Mouse (Mus musculus): Measurements from ENCODE around the gene Zfp781.
"Not testable (repeated sequence)": the region's sequence is repeated elsewhere in the genome, so short reads cannot be mapped to it uniquely, and the experiment has no call there.

Zfp781 gene

DNA sequence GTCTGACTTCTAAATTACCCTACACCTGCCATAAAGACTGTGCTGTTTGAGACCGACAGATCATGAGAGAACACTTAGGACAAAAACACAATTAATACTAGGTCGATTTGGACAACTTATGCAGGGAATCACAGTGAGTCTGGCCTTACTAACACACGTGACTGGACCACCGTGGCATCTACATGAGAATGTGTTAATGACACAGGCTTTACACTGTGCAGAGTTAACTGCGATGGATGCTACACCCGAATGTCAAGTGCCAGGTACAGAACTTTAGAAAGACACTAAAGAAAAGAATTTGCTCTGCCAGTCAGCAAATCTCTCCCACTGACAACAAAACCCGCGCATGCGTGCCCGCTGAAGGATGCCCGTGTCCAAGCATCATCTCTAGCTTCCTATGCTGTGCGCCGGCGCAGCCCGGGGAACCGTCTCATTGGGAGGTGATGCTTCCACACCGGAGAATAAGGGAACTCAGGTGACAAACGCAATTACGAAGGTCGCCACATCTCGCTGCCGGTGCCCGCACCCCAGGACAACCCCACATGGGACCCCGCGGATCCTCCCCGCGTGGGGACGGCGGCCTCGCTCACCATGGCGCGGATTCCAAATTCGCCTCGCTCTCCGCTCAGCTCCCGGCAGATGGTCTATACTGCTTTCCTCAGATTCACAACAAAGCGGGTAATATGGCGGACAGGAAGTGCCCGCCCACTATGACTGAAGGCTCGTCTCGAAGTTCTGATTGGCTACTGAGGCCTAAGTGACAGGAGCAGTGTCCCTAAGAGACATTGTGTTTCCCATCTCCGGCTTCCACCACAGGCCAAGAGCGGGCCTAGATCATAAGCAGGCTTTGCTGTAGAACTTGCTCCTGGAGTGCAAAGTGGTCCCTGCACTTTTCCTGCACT is at the start of gene Zfp781:
Zfp781 (minus strand) TSS at position 639 of the 902 bp plus-strand sequence.
- DNase-seq = not testable (repeated sequence)

DNA sequence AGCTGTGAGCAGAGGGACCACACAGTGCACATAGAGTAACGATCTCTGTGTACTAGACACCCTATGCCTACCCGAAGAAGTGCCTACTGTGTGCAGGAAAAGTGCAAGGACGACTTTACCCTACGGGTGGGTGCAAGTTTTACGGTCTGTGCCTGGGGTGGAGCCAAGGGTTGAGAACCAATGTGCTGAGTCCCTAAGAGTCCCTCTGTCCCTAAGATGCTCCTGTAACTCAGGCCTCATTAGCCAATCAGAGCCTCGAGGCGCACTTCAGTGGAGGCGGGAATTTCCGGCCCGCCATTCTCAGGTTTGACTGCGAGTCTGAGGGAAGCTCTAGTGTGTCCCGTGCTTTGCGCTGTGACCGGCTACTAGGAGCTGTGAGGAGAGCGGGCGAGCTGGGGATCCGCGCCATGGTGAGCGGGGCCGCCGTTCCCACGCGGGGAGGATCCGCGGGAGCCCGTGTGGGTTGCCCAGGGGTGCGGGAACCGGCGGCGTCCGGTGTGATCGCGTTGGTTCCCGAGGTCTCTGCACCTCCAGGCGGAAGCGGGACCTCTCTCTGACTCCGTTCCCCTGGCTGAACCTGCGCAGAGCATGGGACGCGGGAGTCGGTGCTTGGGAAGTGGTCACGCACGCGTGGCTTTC is 48.2 kb upstream of the Zfp781 start:
- DNase-seq = not testable (repeated sequence)

DNA sequence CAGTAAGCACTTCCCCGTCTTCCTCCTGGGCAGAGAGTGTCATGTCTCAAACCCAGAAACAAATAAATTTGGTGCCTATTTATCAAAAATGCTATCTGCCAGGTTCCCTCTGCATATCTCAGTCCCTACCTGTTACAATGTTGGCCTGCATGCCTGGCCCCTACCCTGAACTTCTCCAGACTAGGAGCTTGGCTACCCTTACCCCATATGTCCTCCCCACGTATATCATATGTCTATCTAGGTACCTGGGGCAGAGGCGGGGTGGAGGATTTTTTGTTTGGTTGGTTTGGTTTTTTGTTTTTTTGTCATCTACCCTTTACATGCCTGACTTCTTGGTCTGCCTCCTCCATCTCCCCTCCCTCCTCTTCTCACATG is 451 bp upstream of the Zfp781 start:
- not testable (repeated sequence) for DNase-seq

DNA sequence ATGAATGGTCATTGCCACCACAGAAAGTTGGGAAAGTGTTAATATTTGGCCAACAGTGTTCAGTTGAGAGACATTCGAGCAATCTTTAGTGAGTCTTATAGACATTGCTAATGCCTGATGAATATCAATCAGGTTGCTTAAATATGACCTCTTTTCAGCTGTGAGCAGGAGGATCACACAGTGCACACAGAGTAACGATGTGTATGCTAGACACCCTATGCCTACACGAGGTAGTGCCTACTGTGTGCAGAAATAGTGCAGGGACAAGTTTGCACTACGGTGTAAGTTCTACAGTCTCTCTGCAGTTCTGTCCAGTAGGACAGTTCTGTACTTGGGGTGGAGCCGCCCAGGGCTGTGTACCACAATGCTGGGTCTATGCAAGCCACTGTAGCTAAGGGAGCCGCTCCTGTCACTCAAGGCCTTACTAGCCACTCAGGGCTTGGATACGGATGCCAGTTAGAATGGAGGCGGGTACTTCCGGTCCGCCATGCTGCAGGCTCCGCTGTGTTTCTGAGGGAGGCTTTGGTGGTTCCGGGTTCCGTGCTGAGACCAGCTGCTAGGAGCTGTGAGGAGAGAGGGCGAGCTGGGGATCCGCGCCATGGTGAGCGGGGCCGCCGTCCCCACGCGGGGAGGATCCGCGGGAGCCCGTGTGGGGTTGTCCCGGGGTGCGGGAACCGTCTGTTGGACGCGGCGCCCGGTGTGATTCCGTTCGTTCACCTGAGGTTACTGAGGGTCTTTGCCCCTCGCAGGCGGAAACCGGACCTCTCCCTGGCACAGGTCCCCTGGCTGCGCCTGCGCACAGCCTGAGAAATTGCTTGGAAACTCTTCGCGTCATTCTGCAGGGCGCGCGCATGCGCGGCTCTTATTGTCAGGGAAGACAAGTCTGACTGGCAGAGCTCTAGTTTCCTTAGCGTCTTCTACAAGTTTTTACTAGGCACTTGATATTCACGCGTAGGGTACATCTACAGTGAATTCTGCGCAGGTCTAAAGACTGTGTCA is 66.6 kb downstream of the Zfp781 start, which contains the start of gene Gm32687:
Gm32687 (plus strand) TSS at position 526 of the 999 bp plus-strand sequence.
- DNase-seq = peak; percentile 0

Measured in kidney, postnatal 14 days (tissue).